Comparison of ENCODE assay signal across 17 mouse cellular contexts in genomic region chr4:32562319-32563115, GRCm38 (mm10). TPM values are rescaled to one million over a fixed set of nuclear protein-coding genes. Genes with fewer than 3 reads are reported as not detected.
DNase-seq lines count a peak whose midpoint lies in the region; ATAC-seq and TF ChIP-seq lines count a peak whose summit lies in the region.
"Had no signal": no experiment of that assay in that cellular context is flagged by ENCODE, and none has a peak within 500 bp of the region (broad histone marks: within the 10 kb centered on the region; RNA-seq: fewer than 3 reads in every experiment).

No protein-coding gene starts in this region.

- 0 out of 2 replicates have a peak, but pooled peaks cover 4% of the 10 kb centered on the region for H3K9me3 ChIP-seq in forebrain, embryonic 13.5 days (replicated peaks)
- H3K9me3 ChIP-seq in forebrain, embryonic 11.5 days (ENCODE audit: control insufficient read depth, low read length): no peaks in the 10 kb centered on the region
- 0 out of 2 replicates have a peak, but pooled peaks cover 3% of the 10 kb centered on the region for H3K9me3 ChIP-seq in midbrain, embryonic 10.5 days (replicated peaks)
- H3K9me3 ChIP-seq in midbrain, postnatal 0 days (ENCODE audit: low read length): no peaks in the 10 kb centered on the region
- H3K9me3 ChIP-seq in hindbrain, embryonic 12.5 days (replicated peaks): 0 out of 2 replicates have a peak, but pooled peaks cover 4% of the 10 kb centered on the region
- H3K9me3 ChIP-seq in neural tube, embryonic 13.5 days: no peaks in the 10 kb centered on the region
- H3K9me3 ChIP-seq: liver, embryonic 15.5 days had no signal

- H3K27ac ChIP-seq in forebrain, embryonic 13.5 days: peak overlapping the region; percentile 63
- no peak overlapping the region for H3K27ac ChIP-seq in forebrain, embryonic 11.5 days (ENCODE audit: low read depth, low read length)
- H3K27ac ChIP-seq in midbrain, embryonic 10.5 days (replicated peaks): peak overlapping the region; percentile 74
- no peak overlapping the region for H3K27ac ChIP-seq in midbrain, postnatal 0 days (ENCODE audit: low read depth, low read length)
- peak overlapping the region; percentile 85; the same call in 1 of the 2 replicates for H3K27ac ChIP-seq in hindbrain, embryonic 12.5 days
- peak overlapping the region; percentile 76 for H3K27ac ChIP-seq in neural tube, embryonic 13.5 days (replicated peaks)

- no peak overlapping the region for H3K4me2 ChIP-seq in forebrain, embryonic 13.5 days
- H3K4me2 ChIP-seq in forebrain, embryonic 11.5 days (ENCODE audit: low read depth, low read length, severe bottlenecking): no peak overlapping the region
- no peak overlapping the region for H3K4me2 ChIP-seq in midbrain, postnatal 0 days (ENCODE audit: low read depth, low read length, poor library complexity, severe bottlenecking)
- no peak overlapping the region for H3K4me2 ChIP-seq in hindbrain, embryonic 12.5 days (replicated peaks)
- no peak overlapping the region for H3K4me2 ChIP-seq in neural tube, embryonic 13.5 days
- H3K4me2 ChIP-seq: liver, embryonic 15.5 days had no signal

- H3K27me3 ChIP-seq in forebrain, embryonic 13.5 days: no peaks in the 10 kb centered on the region
- no peaks in the 10 kb centered on the region for H3K27me3 ChIP-seq in forebrain, embryonic 11.5 days (ENCODE audit: control insufficient read depth, insufficient read depth, low read length)
- no peaks in the 10 kb centered on the region for H3K27me3 ChIP-seq in midbrain, embryonic 10.5 days (ENCODE audit: low read depth, poor library complexity, severe bottlenecking)
- no peaks in the 10 kb centered on the region for H3K27me3 ChIP-seq in midbrain, postnatal 0 days (ENCODE audit: insufficient read depth, low read length)
- H3K27me3 ChIP-seq in hindbrain, embryonic 12.5 days: no peaks in the 10 kb centered on the region
- no peaks in the 10 kb centered on the region for H3K27me3 ChIP-seq in neural tube, embryonic 13.5 days
- H3K27me3 ChIP-seq: liver, embryonic 15.5 days had no signal

- DNase-seq in forebrain, embryonic 11.5 days (ENCODE audit: low spot score): no peak
- DNase-seq in midbrain, embryonic 10.5 days (ENCODE audit: low spot score): no peak
- DNase-seq in midbrain, postnatal 0 days (ENCODE audit: low spot score): no peak
- DNase-seq in ovary, adult 18-20 months (ENCODE audit: low spot score): no peak
- no peak for DNase-seq in layer of hippocampus, postnatal 10 days (ENCODE audit: low spot score in 2 of 2)

- WGBS in forebrain, embryonic 13.5 days: 96% methylated on average over 35 of the region's 35 CpGs
- WGBS in forebrain, embryonic 11.5 days: 96% methylated on average over 35 of the region's 35 CpGs
- WGBS in midbrain, embryonic 10.5 days: 96% methylated on average over 35 of the region's 35 CpGs
- WGBS in midbrain, postnatal 0 days: 93% methylated on average over 35 of the region's 35 CpGs
- WGBS in hindbrain, embryonic 12.5 days: 96% methylated on average over 35 of the region's 35 CpGs
- 95% methylated on average over 35 of the region's 35 CpGs for WGBS in neural tube, embryonic 13.5 days

- no peak overlapping the region for H3K4me3 ChIP-seq in forebrain, embryonic 13.5 days
- no peak overlapping the region for H3K4me3 ChIP-seq in forebrain, embryonic 11.5 days (ENCODE audit: low read depth, low read length)
- no peak overlapping the region for H3K4me3 ChIP-seq in midbrain, embryonic 10.5 days
- H3K4me3 ChIP-seq in midbrain, postnatal 0 days (ENCODE audit: low read depth, low read length): no peak overlapping the region
- no peak overlapping the region for H3K4me3 ChIP-seq in hindbrain, embryonic 12.5 days
- no peak overlapping the region for H3K4me3 ChIP-seq in neural tube, embryonic 13.5 days
- H3K4me3 ChIP-seq: liver, embryonic 15.5 days had no signal

- peaks cover 19% of the 10 kb centered on the region for H3K4me1 ChIP-seq in forebrain, embryonic 13.5 days
- peaks cover 5% of the 10 kb centered on the region; the same call in 1 of the 2 replicates for H3K4me1 ChIP-seq in forebrain, embryonic 11.5 days (replicated peaks; ENCODE audit: control insufficient read depth, insufficient read depth, low read length)
- H3K4me1 ChIP-seq in midbrain, embryonic 10.5 days: peaks cover 28% of the 10 kb centered on the region
- peaks cover 5% of the 10 kb centered on the region; the same call in 1 of the 2 replicates for H3K4me1 ChIP-seq in midbrain, postnatal 0 days (ENCODE audit: insufficient read depth, low read length)
- H3K4me1 ChIP-seq in hindbrain, embryonic 12.5 days: peaks cover 22% of the 10 kb centered on the region
- H3K4me1 ChIP-seq in neural tube, embryonic 13.5 days (replicated peaks): peaks cover 33% of the 10 kb centered on the region

- no peak overlapping the region for H3K9ac ChIP-seq in forebrain, embryonic 13.5 days
- H3K9ac ChIP-seq in forebrain, embryonic 11.5 days (ENCODE audit: low read length): no peak overlapping the region
- H3K9ac ChIP-seq in midbrain, postnatal 0 days (replicated peaks; ENCODE audit: low read length, poor library complexity, severe bottlenecking): no peak overlapping the region
- H3K9ac ChIP-seq in hindbrain, embryonic 12.5 days: no peak overlapping the region
- H3K9ac ChIP-seq in neural tube, embryonic 13.5 days: no peak overlapping the region
- H3K9ac ChIP-seq: liver, embryonic 15.5 days had no signal

- no peak for TF ChIP-seq CTCF in midbrain, postnatal 0 days (IDR thresholded peaks at IDR 0.05)

- ATAC-seq in forebrain, embryonic 13.5 days: no peak
- ATAC-seq in forebrain, embryonic 11.5 days (replicated peaks; ENCODE audit: low FRiP score): no peak
- ATAC-seq in midbrain, postnatal 0 days (ENCODE audit: low FRiP score): no peak
- no peak; the same call in 1 of the 2 replicates for ATAC-seq in hindbrain, embryonic 12.5 days (ENCODE audit: low FRiP score)
- 0 out of 2 replicates have a peak, but pooled peaks have one; percentile 4 for ATAC-seq in neural tube, embryonic 13.5 days (ENCODE audit: low read depth)
- ATAC-seq: intestine, postnatal 0 days had no signal

- peaks cover 50% of the 10 kb centered on the region for H3K36me3 ChIP-seq in forebrain, embryonic 13.5 days (ENCODE audit: poor library complexity, severe bottlenecking)
- no peaks in the 10 kb centered on the region; the same call in 1 of the 2 replicates for H3K36me3 ChIP-seq in forebrain, embryonic 11.5 days (ENCODE audit: control insufficient read depth, insufficient read depth, low read length)
- H3K36me3 ChIP-seq in midbrain, embryonic 10.5 days: peaks cover 33% of the 10 kb centered on the region
- peaks cover 8% of the 10 kb centered on the region for H3K36me3 ChIP-seq in midbrain, postnatal 0 days (ENCODE audit: insufficient read depth, low read length)
- peaks cover 40% of the 10 kb centered on the region for H3K36me3 ChIP-seq in hindbrain, embryonic 12.5 days
- H3K36me3 ChIP-seq in neural tube, embryonic 13.5 days: peaks cover 52% of the 10 kb centered on the region
- H3K36me3 ChIP-seq: liver, embryonic 15.5 days had no signal

RNA-seq across cellular contexts. Expression of gene Gja10, which starts 40.0 kb away (rescaled TPM):
- polyA plus RNA-seq in forebrain, embryonic 13.5 days (2015; fragmentation: Nextera tagmentation; extraction: Ambion mirVana): 0.08 TPM in 1 of 2 replicates, not detected in the other
- 0.15 TPM in 1 of 2 replicates, not detected in the other for polyA plus RNA-seq in forebrain, embryonic 11.5 days (2014; fragmentation: Nextera tagmentation; extraction: Ambion mirVana)
- 0.07 TPM in 2 replicates for polyA plus RNA-seq in midbrain, embryonic 10.5 days (2016; fragmentation: Nextera tagmentation; extraction: Ambion mirVana)
- not detected in 2 replicates for total RNA-seq in midbrain, postnatal 0 days (2014; rRNA removed)
- polyA plus RNA-seq in midbrain, postnatal 0 days (2015; fragmentation: Nextera tagmentation; extraction: Ambion mirVana): not detected in 2 replicates
- polyA plus RNA-seq in hindbrain, embryonic 12.5 days (2016; fragmentation: Nextera tagmentation; extraction: Ambion mirVana): not detected in 2 replicates
- polyA plus RNA-seq in neural tube, embryonic 13.5 days (2015; fragmentation: Nextera tagmentation; extraction: Ambion mirVana): not detected in 2 replicates
- total RNA-seq in layer of hippocampus, postnatal 10 days (2021): not detected
- total RNA-seq: adrenal gland, postnatal 36 days; layer of hippocampus, postnatal 25 days; megakaryocyte, adult 5-6 weeks had no signal
- polyA plus RNA-seq: cortical plate, adult 2 months; frontal cortex, adult 2 months; heart, embryonic 14.5 days; intestine, postnatal 0 days; urinary bladder, adult 2 months had no signal

RNA-seq across cellular contexts. Expression of gene Casp8ap2, which starts 52.7 kb away (rescaled TPM):
- 66.1 and 88.3 TPM in 2 replicates for polyA plus RNA-seq in forebrain, embryonic 13.5 days (2015; fragmentation: Nextera tagmentation; extraction: Ambion mirVana)
- 65.5 and 70.2 TPM in 2 replicates for polyA plus RNA-seq in forebrain, embryonic 11.5 days (2014; fragmentation: Nextera tagmentation; extraction: Ambion mirVana)
- polyA plus RNA-seq in midbrain, embryonic 10.5 days (2016; fragmentation: Nextera tagmentation; extraction: Ambion mirVana): 74.5 and 77.4 TPM in 2 replicates
- 36.1 and 50.9 TPM in 2 replicates for total RNA-seq in midbrain, postnatal 0 days (2014; rRNA removed)
- 31.7 and 35.6 TPM in 2 replicates for polyA plus RNA-seq in midbrain, postnatal 0 days (2015; fragmentation: Nextera tagmentation; extraction: Ambion mirVana)
- polyA plus RNA-seq in hindbrain, embryonic 12.5 days (2016; fragmentation: Nextera tagmentation; extraction: Ambion mirVana): 51.4 and 55.9 TPM in 2 replicates
- 39.7 and 58.5 TPM in 2 replicates for polyA plus RNA-seq in neural tube, embryonic 13.5 days (2015; fragmentation: Nextera tagmentation; extraction: Ambion mirVana)
- total RNA-seq in layer of hippocampus, postnatal 10 days (2021): 10 to 100 TPM; 11.3 to 12.1 TPM

Comparison
In these comparisons a context has a peak if more than half of its experiments do, and no peak if none do; other contexts are left out.
1. H3K27ac ChIP-seq: peak in forebrain, embryonic 13.5 days (single experiment), midbrain, embryonic 10.5 days (single experiment), hindbrain, embryonic 12.5 days (single experiment) and neural tube, embryonic 13.5 days (single experiment); none in forebrain, embryonic 11.5 days (single experiment) and midbrain, postnatal 0 days (single experiment).